Mouse (Mus musculus) frontal cortex, postnatal 14 days (tissue): Measurements from ENCODE around the gene Bik.

Experiments
- DNase-seq, 2 experiments: peaks; one replicate each; pipeline ENCODE4 v3.0.0; 2022; ENCODE audit warnings: low spot score in 2 of 2

Gene Bik

GRCm38 (mm10) chr15:83583419-83584156, 56.9 kb downstream of the Bik start:
- DNase-seq = no peak

GRCm38 (mm10) chr15:83584741-83585220, 58.1 kb downstream of the Bik start:
- no peak for DNase-seq

DNA sequence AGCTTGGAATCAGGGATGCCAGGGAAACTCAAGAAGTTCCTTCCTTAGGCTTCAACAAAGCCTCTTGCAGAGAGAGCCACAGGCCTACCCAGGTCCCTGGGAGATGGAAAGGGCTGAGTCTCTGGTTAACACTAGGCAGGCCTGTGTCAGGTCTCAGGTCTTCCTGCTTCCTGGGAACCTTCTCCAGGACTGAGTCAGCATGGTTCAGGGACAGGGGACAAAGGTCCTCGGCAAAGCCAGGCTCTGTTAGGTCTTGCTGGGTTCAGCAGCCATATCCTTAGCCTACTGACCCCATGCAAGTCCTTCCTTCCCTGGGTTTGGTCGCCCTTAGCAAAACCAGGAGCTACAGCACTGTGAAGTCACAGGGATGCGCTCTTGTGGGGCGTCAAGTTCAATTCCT, 64.2 kb downstream of the Bik start:
- no peak for DNase-seq

DNA sequence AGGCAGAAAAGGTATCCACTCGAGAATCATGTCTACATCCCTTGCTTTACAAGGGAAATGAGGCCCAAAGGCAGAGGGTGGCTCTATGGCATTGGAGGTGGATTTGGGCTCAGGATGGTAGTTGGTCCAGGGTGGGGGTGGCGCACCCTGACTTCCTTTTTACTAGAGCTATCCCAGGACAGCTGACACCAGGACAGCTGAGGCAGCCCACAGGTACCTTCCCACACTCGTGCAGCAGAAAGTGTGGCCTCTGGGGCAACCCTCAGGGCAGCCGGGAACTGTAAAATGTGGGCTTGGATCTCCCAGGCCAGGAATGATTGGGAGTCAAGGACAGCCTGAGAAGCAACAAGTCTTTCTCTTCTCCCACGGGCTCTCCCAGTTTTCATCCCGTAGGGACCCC, 65.1 kb downstream of the Bik start:
- no peak for DNase-seq

GRCm38 (mm10) chr15:83592260-83593188, 65.9 kb downstream of the Bik start:
- DNase-seq = no peak

DNA sequence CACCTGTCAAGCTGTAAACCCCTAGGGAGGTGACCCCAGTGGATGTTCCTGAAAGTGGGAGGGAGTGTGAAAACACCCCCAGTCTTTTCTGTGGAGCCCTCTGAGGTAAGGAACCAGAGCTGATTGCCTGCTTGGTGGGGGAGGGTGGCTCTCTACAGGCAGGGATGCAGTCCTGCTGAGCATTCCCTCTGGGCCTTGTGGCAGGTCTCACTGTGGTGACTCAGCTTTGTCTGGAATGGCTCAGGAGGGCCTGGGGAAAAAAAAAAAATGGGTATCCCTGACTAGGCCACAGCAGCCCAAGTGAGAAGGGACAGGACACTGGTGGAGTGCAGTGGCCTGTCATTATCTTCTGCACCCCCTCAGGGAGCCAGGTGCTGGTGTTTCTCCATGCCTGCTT, 66.5 kb downstream of the Bik start:
- no peak for DNase-seq

DNA sequence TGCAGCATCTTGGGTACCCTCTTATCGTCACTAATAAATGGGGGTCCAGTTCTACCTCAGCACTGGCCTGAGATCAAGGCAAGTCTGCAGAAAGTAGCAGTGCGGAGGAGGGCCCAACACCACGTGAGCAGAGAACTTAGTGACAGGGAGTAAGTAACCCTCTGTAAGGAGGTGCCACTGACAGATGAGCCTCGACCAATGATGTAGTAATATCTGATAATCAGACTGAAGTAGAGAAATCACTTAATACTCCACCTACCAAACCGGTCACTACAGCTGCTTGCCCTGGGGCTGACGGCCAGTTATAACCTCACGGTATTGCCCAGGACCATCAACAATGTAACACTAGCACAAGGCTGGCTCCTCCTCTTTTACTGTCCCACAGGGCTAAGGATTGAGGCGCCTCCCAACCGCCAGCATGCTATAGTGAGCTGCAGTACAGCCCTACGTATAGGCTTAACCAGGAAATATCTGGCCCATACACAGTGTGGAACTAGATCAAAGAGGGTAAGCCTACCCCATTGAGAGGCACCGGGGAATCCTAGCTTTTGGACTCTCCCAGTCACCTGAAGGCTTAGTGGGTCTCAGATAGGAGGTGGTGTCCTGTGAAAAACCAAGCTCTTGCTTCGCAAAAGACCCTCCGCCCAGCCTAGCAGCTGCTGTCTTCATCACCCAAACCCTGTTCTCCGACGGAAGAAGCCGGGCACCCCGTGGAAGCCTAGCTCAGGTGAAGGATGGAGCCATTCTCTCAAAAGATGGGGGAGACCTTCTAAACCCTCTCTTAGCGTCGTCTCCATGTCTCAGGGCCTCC, 67.2 kb downstream of the Bik start:
- no peak for DNase-seq
